Mouse (Mus musculus): ENCODE results near the gene Flcn.

Gene Flcn

GRCm38 (mm10) chr11:59770753-59771152, 39.1 kb downstream of the Flcn start:
- no peak for DNase-seq (ENCODE audit: low spot score in 2 of 2)

- DNase-seq (ENCODE audit: low spot score in 2 of 2): no peak
Measured at GRCm38 (mm10) chr11:59769738-59770137, 40.1 kb downstream of the Flcn start.

GRCm38 (mm10) chr11:59769307-59769706, 40.5 kb downstream of the Flcn start:
- DNase-seq (ENCODE audit: low spot score in 2 of 2): no peak

- no peak for DNase-seq (ENCODE audit: low spot score in 2 of 2)
Measured at GRCm38 (mm10) chr11:59760796-59761195, 49.0 kb downstream of the Flcn start.

GRCm38 (mm10) chr11:59759626-59760025, 50.2 kb downstream of the Flcn start:
- DNase-seq (ENCODE audit: low spot score in 2 of 2): no peak

GRCm38 (mm10) chr11:59759178-59759577, 50.6 kb downstream of the Flcn start:
- DNase-seq (ENCODE audit: low spot score in 2 of 2): no peak

GRCm38 (mm10) chr11:59758191-59758985, 51.4 kb downstream of the Flcn start:
- DNase-seq (ENCODE audit: low spot score in 2 of 2): no peak

GRCm38 (mm10) chr11:59756351-59756750, 53.5 kb downstream of the Flcn start:
- no peak for DNase-seq (ENCODE audit: low spot score in 2 of 2)

GRCm38 (mm10) chr11:59754504-59754903, 55.3 kb downstream of the Flcn start:
- no peak for DNase-seq (ENCODE audit: low spot score in 2 of 2)

GRCm38 (mm10) chr11:59749050-59749449, 60.8 kb downstream of the Flcn start:
- no peak for DNase-seq (ENCODE audit: low spot score in 2 of 2)

GRCm38 (mm10) chr11:59746614-59747013, 63.2 kb downstream of the Flcn start:
- DNase-seq (ENCODE audit: low spot score in 2 of 2): peak in 1 of 2 experiments; percentile 25

GRCm38 (mm10) chr11:59745851-59746250, 64.0 kb downstream of the Flcn start:
- DNase-seq (ENCODE audit: low spot score in 2 of 2): no peak

GRCm38 (mm10) chr11:59744374-59744773, 65.4 kb downstream of the Flcn start:
- DNase-seq (ENCODE audit: low spot score in 2 of 2): no peak

- no peak for DNase-seq (ENCODE audit: low spot score in 2 of 2)
Measured at GRCm38 (mm10) chr11:59743712-59744111, 66.1 kb downstream of the Flcn start.

- no peak for DNase-seq (ENCODE audit: low spot score in 2 of 2)
Measured at GRCm38 (mm10) chr11:59743307-59743706, 66.5 kb downstream of the Flcn start.

- DNase-seq (ENCODE audit: low spot score in 2 of 2): no peak
Measured at GRCm38 (mm10) chr11:59741915-59742314, 67.9 kb downstream of the Flcn start.
